9 mouse cellular contexts compared by ENCODE assay signal in genomic region chr3:88291970-88292369, GRCm38 (mm10). TPM values are rescaled to one million over a fixed set of nuclear protein-coding genes. Genes with fewer than 3 reads are reported as not detected.
DNase-seq lines count a peak whose midpoint lies in the region; ATAC-seq and TF ChIP-seq lines count a peak whose summit lies in the region.
"Had no signal": no experiment of that assay in that cellular context is flagged by ENCODE, and none has a peak within 500 bp of the region (broad histone marks: within the 10 kb centered on the region; RNA-seq: fewer than 3 reads in every experiment).

No protein-coding gene starts in this region.

- H3K4me3 ChIP-seq in forebrain, postnatal 0 days (ENCODE audit: low read depth, low read length) = no peak overlapping the region
- no peak overlapping the region for H3K4me3 ChIP-seq in forebrain, embryonic 15.5 days
- H3K4me3 ChIP-seq: heart, embryonic 15.5 days had no signal

- H3K4me1 ChIP-seq in forebrain, postnatal 0 days (ENCODE audit: insufficient read depth) = no peaks in the 10 kb centered on the region
- H3K4me1 ChIP-seq in forebrain, embryonic 15.5 days = peaks cover 8% of the 10 kb centered on the region

- H3K36me3 ChIP-seq in forebrain, postnatal 0 days (ENCODE audit: insufficient read depth) = no peaks in the 10 kb centered on the region
- H3K36me3 ChIP-seq in forebrain, embryonic 15.5 days = no peaks in the 10 kb centered on the region
- H3K36me3 ChIP-seq: heart, embryonic 15.5 days had no signal

- no peak overlapping the region for H3K27ac ChIP-seq in forebrain, postnatal 0 days (ENCODE audit: low read depth, low read length)
- H3K27ac ChIP-seq in forebrain, embryonic 15.5 days (replicated peaks) = no peak overlapping the region
- H3K27ac ChIP-seq: heart, embryonic 15.5 days had no signal

- peak; percentile 55 for TF ChIP-seq CTCF in forebrain, postnatal 0 days (IDR thresholded peaks at IDR 0.05; ENCODE audit: low read depth)

- H3K9ac ChIP-seq in forebrain, postnatal 0 days = no peak overlapping the region
- no peak overlapping the region for H3K9ac ChIP-seq in forebrain, embryonic 15.5 days (replicated peaks)
- H3K9ac ChIP-seq: heart, embryonic 15.5 days had no signal

- H3K27me3 ChIP-seq in forebrain, postnatal 0 days (ENCODE audit: insufficient read depth, low read length) = no peaks in the 10 kb centered on the region
- no peaks in the 10 kb centered on the region for H3K27me3 ChIP-seq in forebrain, embryonic 15.5 days
- H3K27me3 ChIP-seq: heart, embryonic 15.5 days had no signal

- DNase-seq in forebrain, postnatal 0 days = no peak
- DNase-seq in right cerebral cortex, adult 2 months (ENCODE audit: low spot score in 2 of 2) = peak; percentile 15 to 17
- no peak for DNase-seq in right cerebral cortex, postnatal 36 days (ENCODE audit: low spot score in 2 of 2)
- DNase-seq in cerebellum, postnatal 25 days = peak; percentile 11 to 31
- peak; percentile 27 for DNase-seq in lung, postnatal 10 days
- no peak for DNase-seq in layer of hippocampus, adult 9-11 months
- DNase-seq in urinary bladder, postnatal 4 days (ENCODE audit: low spot score in 2 of 2) = no peak

- 25% methylated on average over 4 of the region's 4 CpGs for WGBS in forebrain, postnatal 0 days
- 34% methylated on average over 4 of the region's 4 CpGs for WGBS in forebrain, embryonic 15.5 days

- no peaks in the 10 kb centered on the region for H3K9me3 ChIP-seq in forebrain, postnatal 0 days (ENCODE audit: low read length)
- H3K9me3 ChIP-seq in forebrain, embryonic 15.5 days = no peaks in the 10 kb centered on the region
- H3K9me3 ChIP-seq: heart, embryonic 15.5 days had no signal

- H3K4me2 ChIP-seq in forebrain, postnatal 0 days (ENCODE audit: low read depth) = no peak overlapping the region
- no peak overlapping the region for H3K4me2 ChIP-seq in forebrain, embryonic 15.5 days (replicated peaks)
- H3K4me2 ChIP-seq: heart, embryonic 15.5 days had no signal

- ATAC-seq in forebrain, postnatal 0 days = no peak
- no peak for ATAC-seq in forebrain, embryonic 15.5 days (replicated peaks)

RNA-seq across cellular contexts. Expression of gene Tsacc, which starts 4.8 kb away (rescaled TPM):
- total RNA-seq in forebrain, postnatal 0 days (2014; rRNA removed) = 1.2 and 5.0 TPM in 2 replicates
- polyA plus RNA-seq in forebrain, postnatal 0 days (2015; fragmentation: Nextera tagmentation; extraction: Ambion mirVana) = 11.9 and 12.0 TPM in 2 replicates
- 9.2 and 9.6 TPM in 2 replicates for polyA plus RNA-seq in forebrain, embryonic 15.5 days (2015; fragmentation: Nextera tagmentation; extraction: Ambion mirVana)

RNA-seq across cellular contexts. Expression of gene Cct3, which starts 4.9 kb away (rescaled TPM):
- total RNA-seq in forebrain, postnatal 0 days (2014; rRNA removed) = 373 and 393 TPM in 2 replicates
- polyA plus RNA-seq in forebrain, postnatal 0 days (2015; fragmentation: Nextera tagmentation; extraction: Ambion mirVana) = 440 and 452 TPM in 2 replicates
- 523 and 531 TPM in 2 replicates for polyA plus RNA-seq in forebrain, embryonic 15.5 days (2015; fragmentation: Nextera tagmentation; extraction: Ambion mirVana)

RNA-seq across cellular contexts. Expression of gene Gm38392, which starts 5.0 kb away (rescaled TPM):
- 0.69 TPM in 1 of 2 replicates, not detected in the other for total RNA-seq in forebrain, postnatal 0 days (2014; rRNA removed)
- 0.16 TPM in 1 of 2 replicates, not detected in the other for polyA plus RNA-seq in forebrain, postnatal 0 days (2015; fragmentation: Nextera tagmentation; extraction: Ambion mirVana)
- 0.23 TPM in 1 of 2 replicates, not detected in the other for polyA plus RNA-seq in forebrain, embryonic 15.5 days (2015; fragmentation: Nextera tagmentation; extraction: Ambion mirVana)
- polyA plus RNA-seq: heart, embryonic 15.5 days had no signal

RNA-seq across cellular contexts. Expression of gene Glmp, which starts 32.9 kb away (rescaled TPM):
- 44.8 and 55.2 TPM in 2 replicates for total RNA-seq in forebrain, postnatal 0 days (2014; rRNA removed)
- polyA plus RNA-seq in forebrain, postnatal 0 days (2015; fragmentation: Nextera tagmentation; extraction: Ambion mirVana) = 118 and 125 TPM in 2 replicates
- polyA plus RNA-seq in forebrain, embryonic 15.5 days (2015; fragmentation: Nextera tagmentation; extraction: Ambion mirVana) = 103 and 105 TPM in 2 replicates

RNA-seq across cellular contexts. Expression of gene Rhbg, which starts 37.5 kb away (rescaled TPM):
- 0.19 TPM in 1 of 2 replicates, not detected in the other for total RNA-seq in forebrain, postnatal 0 days (2014; rRNA removed)
- 0.21 and 0.25 TPM in 2 replicates for polyA plus RNA-seq in forebrain, postnatal 0 days (2015; fragmentation: Nextera tagmentation; extraction: Ambion mirVana)
- 0.10 and 0.14 TPM in 2 replicates for polyA plus RNA-seq in forebrain, embryonic 15.5 days (2015; fragmentation: Nextera tagmentation; extraction: Ambion mirVana)

Comparison
In these comparisons a context has a peak if more than half of its experiments do, and no peak if none do; other contexts are left out.
1. DNase-seq: peak in right cerebral cortex, adult 2 months (2 of 2), cerebellum, postnatal 25 days (2 of 2) and lung, postnatal 10 days (single experiment); none in forebrain, postnatal 0 days (single experiment), right cerebral cortex, postnatal 36 days (0 of 2), layer of hippocampus, adult 9-11 months (single experiment) and urinary bladder, postnatal 4 days (0 of 2).